Mouse (Mus musculus) heart, postnatal 25 days (tissue): ENCODE measurements around the gene Gmds. TPM values are rescaled to one million over a fixed set of nuclear protein-coding genes. Genes with fewer than 3 reads are reported as not detected.

ENCODE experiments used
- DNase-seq: peaks from one replicate; pipeline ENCODE4 v3.0.0; 2022; ENCODE audit warnings: low spot score
- intact Hi-C: fragments of 180-260 bp; cut with DNase I; formaldehyde crosslinking; loops from one replicate; pipeline ENCODE4 v1.15.1; 2025
- total RNA-seq, 2 experiments: library from RNA; stranded (reverse); gene quantifications; 2 replicates each; pipeline ENCODE4 v1.2.3; 2021

Gmds gene
- 1 to 10 TPM; 4.5 to 5.1 TPM for total RNA-seq

GRCm38 (mm10) chr13:32338513-32339365 is at the start of gene Gmds:
Gmds (minus strand) TSS chr13:32338740.
- intact Hi-C loops, result loop anchor here (10.0 kb wide), 1 partner anchor 466 kb away; the partner anchor contains the start of genes D930007J09Rik and Wrnip1
- peak; percentile 94 for DNase-seq

DNA sequence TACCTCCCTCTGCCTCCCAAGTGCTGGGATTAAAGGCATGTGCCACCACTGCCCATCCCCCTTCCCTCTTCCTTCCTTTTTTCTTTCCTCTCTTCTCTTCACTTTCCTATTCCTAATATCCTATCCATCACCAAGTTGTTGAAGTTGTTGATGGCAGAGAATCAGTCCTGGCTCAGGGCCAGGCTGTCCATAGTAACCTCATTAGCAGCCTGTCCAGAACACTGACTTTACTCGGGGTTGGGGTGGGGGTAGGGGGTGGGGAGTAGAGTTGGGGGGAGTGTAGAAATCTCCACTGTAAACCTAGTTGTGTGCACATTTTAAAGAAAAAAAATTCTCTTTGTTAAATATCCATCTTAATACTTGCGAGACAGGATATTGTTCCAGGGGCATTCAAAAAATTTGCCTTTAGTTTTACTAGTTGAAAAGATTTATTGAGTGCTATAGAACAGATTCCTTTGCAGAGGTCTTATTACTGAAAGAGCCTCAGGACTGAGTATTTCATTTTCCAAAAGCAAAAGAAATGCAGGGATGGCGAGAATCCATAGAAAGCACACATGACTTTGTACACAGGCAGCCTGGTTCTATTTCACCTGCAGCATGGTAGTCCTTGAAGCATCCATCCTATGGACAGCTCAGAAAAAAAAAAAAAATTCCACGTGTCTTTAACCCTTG is 47.0 kb upstream of the Gmds start:
- intact Hi-C loops, result no loop called here

GRCm38 (mm10) chr13:32382227-32383010 is 43.9 kb upstream of the Gmds start:
- intact Hi-C loops, result no loop called here
- no peak for DNase-seq

More for the DNA sequence above, 47.0 kb upstream of the Gmds start:
- no peak for DNase-seq

DNA sequence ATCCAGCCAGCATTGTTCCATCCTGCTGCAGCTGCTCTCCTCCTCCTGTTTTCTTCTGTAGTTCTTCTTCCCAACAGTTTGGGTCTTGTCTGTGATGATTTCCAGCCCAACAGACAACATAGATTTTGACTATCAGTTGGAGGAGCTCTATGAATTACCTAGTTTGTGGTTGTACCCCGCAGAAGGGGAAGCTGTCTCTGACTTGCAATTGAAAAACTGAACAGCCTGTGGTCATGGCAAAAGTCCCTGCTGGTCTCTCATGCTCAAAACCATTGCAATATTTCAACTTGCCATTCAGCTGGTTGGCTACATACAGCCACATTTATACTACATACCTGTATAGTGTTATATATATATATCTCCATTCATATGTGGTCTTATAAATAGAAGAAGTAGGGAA is 40.1 kb upstream of the Gmds start:
- DNase-seq, result no peak
- intact Hi-C loops, result no loop called here

GRCm38 (mm10) chr13:32372531-32372883 is 34.0 kb upstream of the Gmds start:
- DNase-seq, result no peak
- intact Hi-C loops, result no loop called here

DNA sequence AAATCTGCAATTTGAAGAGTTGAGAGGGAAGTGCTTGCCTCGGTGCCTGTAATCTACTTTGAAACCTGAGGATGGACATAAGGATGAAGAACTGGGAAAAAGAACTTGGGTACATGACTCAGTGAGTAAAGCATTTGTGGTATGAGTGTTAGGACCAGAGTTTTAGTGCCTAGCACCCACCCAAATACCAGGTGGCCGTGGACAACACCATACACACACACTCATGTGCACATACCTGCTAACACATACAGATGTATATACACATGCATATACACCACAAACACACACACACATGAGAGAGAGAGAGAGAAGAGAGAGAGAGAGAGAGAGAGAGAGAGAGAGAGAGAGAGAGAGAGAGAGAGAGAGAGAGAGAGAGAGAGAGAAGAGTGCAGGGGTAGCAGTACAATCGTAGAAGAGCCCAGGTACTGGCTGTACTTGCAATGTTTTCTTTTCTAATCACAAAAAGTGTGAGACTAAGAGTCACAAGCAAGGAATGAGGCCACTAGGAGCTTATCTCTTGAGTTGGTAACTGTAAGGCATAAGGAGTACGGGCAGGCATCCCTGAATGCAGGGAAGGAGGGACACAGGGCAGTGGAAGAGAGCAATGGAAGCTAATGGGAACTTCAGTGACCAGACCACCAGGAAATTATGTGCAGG is 33.5 kb upstream of the Gmds start:
- intact Hi-C loops, result no loop called here
- no peak for DNase-seq

DNA sequence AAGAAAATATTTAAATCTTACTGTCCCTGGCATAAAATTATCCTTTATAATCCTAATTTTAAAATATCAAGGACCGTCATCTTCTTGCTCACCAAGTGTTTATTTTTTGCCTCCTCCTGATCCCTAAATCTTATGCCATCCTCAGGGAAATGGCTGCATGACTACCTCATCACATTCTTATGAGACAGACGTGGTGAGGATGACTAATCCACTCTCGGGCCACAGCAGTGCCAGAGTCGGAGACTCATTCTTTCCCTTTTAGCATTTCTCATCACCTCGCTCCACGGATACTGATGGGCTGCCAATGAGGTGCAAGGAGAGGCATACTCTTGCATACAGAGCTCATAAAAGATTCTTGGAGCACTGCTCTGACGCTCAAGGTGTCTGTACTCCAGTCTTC is 32.2 kb upstream of the Gmds start:
- intact Hi-C loops, result no loop called here
- DNase-seq, result no peak

DNA sequence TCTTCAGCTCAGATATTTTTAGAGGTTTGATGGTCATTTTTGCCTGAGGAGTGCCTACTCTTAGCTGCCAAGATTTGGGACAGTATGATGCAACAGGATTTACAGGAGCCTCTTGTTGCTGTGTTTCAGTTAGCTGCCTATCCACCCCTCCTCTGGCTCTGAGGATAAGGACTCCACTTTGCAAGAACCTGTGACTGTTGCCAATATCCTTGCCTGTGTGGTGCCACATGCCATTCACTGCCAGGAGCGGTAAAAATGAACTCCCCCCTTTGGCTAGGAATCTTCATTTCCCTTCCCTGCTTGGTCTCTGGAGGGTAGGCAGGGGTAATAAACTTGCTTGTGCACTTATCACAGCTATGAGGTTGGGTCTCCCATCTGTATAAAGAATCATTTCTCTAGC is 31.6 kb upstream of the Gmds start:
- DNase-seq, result no peak
- intact Hi-C loops, result no loop called here

DNA sequence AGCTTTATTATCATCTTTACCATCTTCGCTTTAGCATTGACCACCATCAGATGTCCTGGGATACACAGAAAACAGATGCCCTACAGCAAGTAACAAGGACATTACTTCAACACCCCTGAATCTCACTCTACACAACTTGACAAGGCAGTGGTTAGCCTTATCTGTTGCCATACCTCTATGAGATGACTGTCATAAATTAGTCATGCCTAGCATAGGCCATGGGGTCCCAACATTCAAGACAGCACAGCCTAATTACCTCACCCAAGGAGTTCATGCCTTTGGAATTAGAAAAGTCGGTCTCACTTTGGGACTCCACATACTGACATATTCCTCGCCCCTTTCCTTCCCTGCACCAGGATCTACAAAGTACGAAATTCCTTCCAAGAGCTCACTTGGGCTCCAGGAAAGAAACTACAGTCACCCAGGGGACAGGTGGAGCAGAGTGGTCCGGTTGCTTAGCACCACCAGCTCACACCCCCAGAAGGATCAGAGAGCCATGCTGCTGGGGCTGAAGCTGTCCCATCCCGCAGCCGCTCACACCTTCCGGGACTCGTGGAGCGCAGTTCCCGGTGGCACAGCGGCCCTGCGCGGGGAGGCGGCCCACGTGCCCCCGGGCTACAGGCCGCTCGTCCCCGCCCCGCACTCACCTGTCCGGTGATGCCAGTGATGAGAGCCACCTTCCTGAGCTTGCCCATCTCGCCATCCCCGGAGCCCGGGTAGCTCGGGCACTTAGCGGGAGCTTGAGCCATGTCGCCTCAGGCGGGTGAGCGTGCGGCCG is 616 bp downstream of the Gmds start:
- intact Hi-C loops, result loop anchor here (10.0 kb wide), 1 partner anchor 467 kb away; the partner anchor contains the start of genes D930007J09Rik and Wrnip1
- no peak for DNase-seq

- DNase-seq, result no peak
- intact Hi-C loops, result loop anchor here (10.0 kb wide), 1 partner anchor 286 kb away; no protein-coding TSS in a partner anchor
These were observed 20.2 kb downstream of the Gmds start for GRCm38 (mm10) chr13:32318309-32318708.

- no peak for DNase-seq
- intact Hi-C loops, result loop anchor here (10.0 kb wide), 1 partner anchor 287 kb away; no protein-coding TSS in a partner anchor
These were observed 21.2 kb downstream of the Gmds start for GRCm38 (mm10) chr13:32317354-32317753.

GRCm38 (mm10) chr13:32312663-32313062 is 25.9 kb downstream of the Gmds start:
- DNase-seq, result peak; percentile 14

DNA sequence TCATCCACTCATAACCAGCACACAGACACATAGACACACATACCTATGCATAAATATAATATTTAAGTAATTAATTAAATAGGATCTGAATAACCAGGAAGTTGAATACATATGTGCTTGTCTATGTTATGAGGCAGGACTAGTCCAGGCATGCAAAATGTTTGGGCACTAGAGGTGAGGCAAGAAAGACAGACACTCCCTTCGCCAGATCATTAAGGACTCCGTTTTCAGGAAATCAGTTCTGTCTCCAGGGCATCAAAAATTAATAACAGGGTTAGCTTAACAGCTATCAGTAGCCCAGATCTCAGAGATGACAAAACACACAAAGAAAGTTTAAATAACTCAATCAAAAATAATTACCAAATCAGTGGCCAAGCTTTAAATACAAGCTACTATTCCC is 27.1 kb downstream of the Gmds start:
- no peak for DNase-seq
- intact Hi-C loops, result loop anchor here (5.0 to 10.0 kb wide), 2 partner anchors 293 to 371 kb away; no protein-coding TSS in a partner anchor

More at GRCm38 (mm10) chr13:32312663-32313062, 25.9 kb downstream of the Gmds start:
- intact Hi-C loops, result loop anchor here (2.0 to 10.0 kb wide), 4 partner anchors 98 to 370 kb away; no protein-coding TSS in a partner anchor

- no peak for DNase-seq
- intact Hi-C loops, result loop anchor here (1.0 to 10.0 kb wide), 3 partner anchors 344 to 506 kb away; no protein-coding TSS in a partner anchor
These were observed 40.1 kb downstream of the Gmds start for GRCm38 (mm10) chr13:32298456-32298855.

DNA sequence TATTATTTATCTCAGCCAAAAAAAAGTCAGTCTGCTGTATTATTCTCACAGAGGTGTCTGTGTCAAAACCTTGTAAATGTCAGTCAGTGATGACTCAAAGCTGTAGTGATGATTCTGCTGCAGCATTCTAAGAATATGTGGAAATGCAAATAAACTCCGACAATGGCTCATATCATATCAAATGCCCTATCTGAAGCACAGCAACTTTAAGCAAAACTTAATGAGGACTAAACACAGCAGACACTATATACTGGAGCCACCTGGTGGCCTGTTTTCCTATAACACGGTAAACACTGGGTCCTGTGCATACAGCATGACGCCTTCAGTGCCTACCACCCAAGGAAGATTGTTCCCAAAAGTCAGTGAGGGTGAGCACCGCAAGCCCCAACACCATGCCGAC is 41.1 kb downstream of the Gmds start:
- DNase-seq, result peak; percentile 4
- intact Hi-C loops, result loop anchor here (2.0 to 10.0 kb wide), 2 partner anchors 83 to 343 kb away; no protein-coding TSS in a partner anchor

GRCm38 (mm10) chr13:32294416-32295195 is 43.9 kb downstream of the Gmds start:
- no peak for DNase-seq
- intact Hi-C loops, result loop anchor here (10.0 kb wide), 1 partner anchor 340 kb away; no protein-coding TSS in a partner anchor

GRCm38 (mm10) chr13:32272937-32273496 is 65.5 kb downstream of the Gmds start:
- intact Hi-C loops, result no loop called here
- no peak for DNase-seq
